ENCODE assay signal across 26 mouse cellular contexts in genomic region chr3:108886934-108887617, GRCm38 (mm10). TPM values are rescaled to one million over a fixed set of nuclear protein-coding genes. Genes with fewer than 3 reads are reported as not detected.
DNase-seq lines count a peak whose midpoint lies in the region; ATAC-seq and TF ChIP-seq lines count a peak whose summit lies in the region.
"Had no signal": no experiment of that assay in that cellular context is flagged by ENCODE, and none has a peak within 500 bp of the region (broad histone marks: within the 10 kb centered on the region; RNA-seq: fewer than 3 reads in every experiment).

No protein-coding gene starts in this region.

- WGBS in heart, embryonic 16.5 days: 68% methylated on average over 12 of the region's 12 CpGs
- 65% methylated on average over 12 of the region's 12 CpGs for WGBS in lung, embryonic 14.5 days
- 71% methylated on average over 12 of the region's 12 CpGs for WGBS in lung, postnatal 0 days
- 60% methylated on average over 12 of the region's 12 CpGs for WGBS in stomach, embryonic 14.5 days
- 66% methylated on average over 12 of the region's 12 CpGs for WGBS in stomach, postnatal 0 days

- H3K4me1 ChIP-seq in heart, embryonic 16.5 days (ENCODE audit: control insufficient read depth, insufficient read depth, low read length): peaks cover 23% of the 10 kb centered on the region
- H3K4me1 ChIP-seq in lung, embryonic 14.5 days (ENCODE audit: insufficient read depth): peaks cover 7% of the 10 kb centered on the region; the same call in 1 of the 2 replicates
- H3K4me1 ChIP-seq in lung, postnatal 0 days (ENCODE audit: insufficient read depth, low read depth, low read length): no peaks in the 10 kb centered on the region
- no peaks in the 10 kb centered on the region for H3K4me1 ChIP-seq in stomach, embryonic 14.5 days (ENCODE audit: control insufficient read depth, insufficient read depth, low read length)
- no peaks in the 10 kb centered on the region for H3K4me1 ChIP-seq in stomach, postnatal 0 days (replicated peaks; ENCODE audit: control insufficient read depth, insufficient read depth)

- DNase-seq in heart, postnatal 4 days: no peak
- no peak for DNase-seq in lung, embryonic 14.5 days
- DNase-seq in lung, postnatal 0 days (ENCODE audit: low spot score): no peak
- no peak for DNase-seq in stomach, postnatal 0 days (ENCODE audit: low spot score)
- DNase-seq in right cerebral cortex, adult 18-20 months: no peak
- DNase-seq: adrenal gland, adult 8-10 months; cerebellum, adult 9-10 months; kidney, adult 18-20 months; liver, embryonic 13.5 days; right cerebral cortex, postnatal 14 days had no signal

- H3K27me3 ChIP-seq in heart, embryonic 16.5 days (ENCODE audit: control insufficient read depth, insufficient read depth, low read length): no peaks in the 10 kb centered on the region
- no peaks in the 10 kb centered on the region for H3K27me3 ChIP-seq in lung, embryonic 14.5 days (ENCODE audit: insufficient read depth, low read length)
- no peaks in the 10 kb centered on the region for H3K27me3 ChIP-seq in lung, postnatal 0 days (replicated peaks; ENCODE audit: insufficient read depth, low read length)
- no peaks in the 10 kb centered on the region for H3K27me3 ChIP-seq in stomach, embryonic 14.5 days (ENCODE audit: control insufficient read depth, insufficient read depth, low read length)
- no peaks in the 10 kb centered on the region for H3K27me3 ChIP-seq in stomach, postnatal 0 days (ENCODE audit: control insufficient read depth, insufficient read depth, low read length)
- H3K27me3 ChIP-seq: liver, embryonic 13.5 days; megakaryocyte, embryonic 14.5 days; neural tube, embryonic 12.5 days had no signal

- H3K9me3 ChIP-seq in heart, embryonic 16.5 days (replicated peaks; ENCODE audit: control insufficient read depth, low read length): no peaks in the 10 kb centered on the region
- H3K9me3 ChIP-seq in lung, embryonic 14.5 days (ENCODE audit: low read depth, low read length): no peaks in the 10 kb centered on the region
- H3K9me3 ChIP-seq in lung, postnatal 0 days (ENCODE audit: low read length): no peaks in the 10 kb centered on the region
- H3K9me3 ChIP-seq in stomach, embryonic 14.5 days (ENCODE audit: control insufficient read depth, low read depth, low read length): no peaks in the 10 kb centered on the region
- no peaks in the 10 kb centered on the region for H3K9me3 ChIP-seq in stomach, postnatal 0 days (ENCODE audit: control insufficient read depth, low read length)
- H3K9me3 ChIP-seq: embryonic facial prominence, embryonic 10.5 days; liver, embryonic 13.5 days; megakaryocyte, embryonic 14.5 days; neural tube, embryonic 12.5 days had no signal

- no peak for TF ChIP-seq EP300 in lung, postnatal 0 days (IDR thresholded peaks at IDR 0.05)
- no peak for TF ChIP-seq EP300 in stomach, postnatal 0 days (optimal IDR thresholded peaks at IDR 0.05)

- H3K27ac ChIP-seq in heart, embryonic 16.5 days (ENCODE audit: low read length): peak overlapping the region; percentile 82
- H3K27ac ChIP-seq in lung, embryonic 14.5 days (ENCODE audit: low read depth): peak overlapping the region; percentile 89; the same call in 1 of the 2 replicates
- H3K27ac ChIP-seq in lung, postnatal 0 days (ENCODE audit: low read length): no peak overlapping the region
- H3K27ac ChIP-seq in stomach, embryonic 14.5 days (ENCODE audit: low read length): peak overlapping the region; percentile 39; the same call in 1 of the 2 replicates
- no peak overlapping the region for H3K27ac ChIP-seq in stomach, postnatal 0 days (replicated peaks)
- H3K27ac ChIP-seq: hindbrain, embryonic 14.5 days; kidney, postnatal 0 days had no signal

- H3K4me3 ChIP-seq in heart, embryonic 16.5 days (ENCODE audit: low read length): no peak overlapping the region
- H3K4me3 ChIP-seq in lung, embryonic 14.5 days (ENCODE audit: low read depth, low read length): no peak overlapping the region
- no peak overlapping the region for H3K4me3 ChIP-seq in lung, postnatal 0 days (ENCODE audit: low read depth, low read length)
- no peak overlapping the region for H3K4me3 ChIP-seq in stomach, embryonic 14.5 days (ENCODE audit: low read depth, low read length)
- no peak overlapping the region for H3K4me3 ChIP-seq in stomach, postnatal 0 days (ENCODE audit: low read depth, low read length)
- H3K4me3 ChIP-seq: embryonic facial prominence, embryonic 10.5 days; liver, embryonic 13.5 days; neural tube, embryonic 12.5 days had no signal

- no peak for TF ChIP-seq CTCF in lung, embryonic 14.5 days (IDR thresholded peaks at IDR 0.05; ENCODE audit: low read depth)
- TF ChIP-seq CTCF in lung, postnatal 0 days (IDR thresholded peaks at IDR 0.05): no peak
- no peak for TF ChIP-seq CTCF in stomach, postnatal 0 days (IDR thresholded peaks at IDR 0.05; ENCODE audit: low read depth)

- ATAC-seq in heart, embryonic 16.5 days (replicated peaks; ENCODE audit: extremely low read depth, insufficient read depth, low FRiP score): no peak
- no peak for ATAC-seq in lung, embryonic 14.5 days (ENCODE audit: insufficient read depth)
- no peak for ATAC-seq in lung, postnatal 0 days
- no peak for ATAC-seq in stomach, embryonic 14.5 days (ENCODE audit: insufficient number of reproducible peaks, insufficient read depth, low FRiP score, low read depth)
- no peak for ATAC-seq in stomach, postnatal 0 days (ENCODE audit: low FRiP score, low TSS enrichment)

- no peaks in the 10 kb centered on the region for H3K36me3 ChIP-seq in heart, embryonic 16.5 days (ENCODE audit: control insufficient read depth, insufficient read depth)
- no peaks in the 10 kb centered on the region for H3K36me3 ChIP-seq in lung, embryonic 14.5 days (ENCODE audit: insufficient read depth)
- H3K36me3 ChIP-seq in lung, postnatal 0 days (ENCODE audit: insufficient read depth, low read length): no peaks in the 10 kb centered on the region
- no peaks in the 10 kb centered on the region for H3K36me3 ChIP-seq in stomach, embryonic 14.5 days (ENCODE audit: control insufficient read depth, insufficient read depth, low read length)
- H3K36me3 ChIP-seq in stomach, postnatal 0 days (ENCODE audit: control insufficient read depth, insufficient read depth, low read length): no peaks in the 10 kb centered on the region
- H3K36me3 ChIP-seq: embryonic facial prominence, embryonic 10.5 days; liver, embryonic 13.5 days; neural tube, embryonic 12.5 days had no signal

- no peak overlapping the region for H3K9ac ChIP-seq in heart, embryonic 16.5 days (ENCODE audit: low read length)
- no peak overlapping the region for H3K9ac ChIP-seq in lung, embryonic 14.5 days
- no peak overlapping the region for H3K9ac ChIP-seq in lung, postnatal 0 days (replicated peaks; ENCODE audit: low read depth)
- no peak overlapping the region for H3K9ac ChIP-seq in stomach, embryonic 14.5 days (replicated peaks; ENCODE audit: low read depth, low read length)
- no peak overlapping the region for H3K9ac ChIP-seq in stomach, postnatal 0 days (ENCODE audit: low read length)
- H3K9ac ChIP-seq: hindbrain, embryonic 14.5 days; liver, embryonic 13.5 days; neural tube, embryonic 12.5 days had no signal

- no peak overlapping the region for H3K4me2 ChIP-seq in heart, embryonic 16.5 days (ENCODE audit: low read depth, low read length)
- H3K4me2 ChIP-seq in lung, embryonic 14.5 days: no peak overlapping the region
- H3K4me2 ChIP-seq in lung, postnatal 0 days (replicated peaks; ENCODE audit: low read depth, low read length): no peak overlapping the region
- H3K4me2 ChIP-seq in stomach, embryonic 14.5 days (replicated peaks; ENCODE audit: low read depth, low read length): no peak overlapping the region
- no peak overlapping the region for H3K4me2 ChIP-seq in stomach, postnatal 0 days (replicated peaks; ENCODE audit: low read depth)
- H3K4me2 ChIP-seq: hindbrain, embryonic 14.5 days; liver, embryonic 13.5 days; neural tube, embryonic 12.5 days had no signal

RNA-seq across cellular contexts. Expression of gene Fndc7, which starts 2.7 kb away (rescaled TPM):
- polyA plus RNA-seq in heart, embryonic 16.5 days (2015; fragmentation: Nextera tagmentation; extraction: Ambion mirVana): 0.10 and 0.21 TPM in 2 replicates
- under 1 TPM; 0.09 to 0.14 TPM for total RNA-seq in heart, postnatal 4 days (2021)
- 0.12 and 0.59 TPM in 2 replicates for polyA plus RNA-seq in lung, embryonic 14.5 days (2014; fragmentation: Nextera tagmentation; extraction: Ambion mirVana)
- 1.7 and 1.9 TPM in 2 replicates for polyA plus RNA-seq in lung, postnatal 0 days (2015; fragmentation: Nextera tagmentation; extraction: Ambion mirVana)
- not detected in 2 replicates for polyA plus RNA-seq in stomach, embryonic 14.5 days (2014; fragmentation: Nextera tagmentation; extraction: Ambion mirVana)
- polyA plus RNA-seq in stomach, postnatal 0 days (2015; fragmentation: Nextera tagmentation; extraction: Ambion mirVana): 0.28 and 0.67 TPM in 2 replicates
- total RNA-seq: gastrocnemius, adult 18-20 months had no signal
- polyA plus RNA-seq: forebrain, embryonic 11.5 days; hindbrain, embryonic 14.5 days; kidney, postnatal 0 days; limb, embryonic 11.5 days had no signal

RNA-seq across cellular contexts. Expression of gene Prpf38b, which starts 24.5 kb away (rescaled TPM):
- 49.9 and 60.6 TPM in 2 replicates for polyA plus RNA-seq in heart, embryonic 16.5 days (2015; fragmentation: Nextera tagmentation; extraction: Ambion mirVana)
- 10 to 100 TPM; 31.8 to 36.2 TPM for total RNA-seq in heart, postnatal 4 days (2021)
- 65.8 and 72.0 TPM in 2 replicates for polyA plus RNA-seq in lung, embryonic 14.5 days (2014; fragmentation: Nextera tagmentation; extraction: Ambion mirVana)
- polyA plus RNA-seq in lung, postnatal 0 days (2015; fragmentation: Nextera tagmentation; extraction: Ambion mirVana): 42.5 and 48.7 TPM in 2 replicates
- polyA plus RNA-seq in stomach, embryonic 14.5 days (2014; fragmentation: Nextera tagmentation; extraction: Ambion mirVana): 73.7 and 77.1 TPM in 2 replicates
- 26.1 and 31.1 TPM in 2 replicates for polyA plus RNA-seq in stomach, postnatal 0 days (2015; fragmentation: Nextera tagmentation; extraction: Ambion mirVana)

RNA-seq across cellular contexts. Expression of gene Stxbp3, which starts 46.8 kb away (rescaled TPM):
- polyA plus RNA-seq in heart, embryonic 16.5 days (2015; fragmentation: Nextera tagmentation; extraction: Ambion mirVana): 32.2 and 33.1 TPM in 2 replicates
- total RNA-seq in heart, postnatal 4 days (2021): 10 to 100 TPM; 30.6 to 31.7 TPM
- 33.8 and 35.0 TPM in 2 replicates for polyA plus RNA-seq in lung, embryonic 14.5 days (2014; fragmentation: Nextera tagmentation; extraction: Ambion mirVana)
- 58.1 and 60.6 TPM in 2 replicates for polyA plus RNA-seq in lung, postnatal 0 days (2015; fragmentation: Nextera tagmentation; extraction: Ambion mirVana)
- polyA plus RNA-seq in stomach, embryonic 14.5 days (2014; fragmentation: Nextera tagmentation; extraction: Ambion mirVana): 41.4 and 43.6 TPM in 2 replicates
- polyA plus RNA-seq in stomach, postnatal 0 days (2015; fragmentation: Nextera tagmentation; extraction: Ambion mirVana): 38.6 and 39.3 TPM in 2 replicates

RNA-seq across cellular contexts. Expression of gene Henmt1, which starts 52.6 kb away (rescaled TPM):
- polyA plus RNA-seq in heart, embryonic 16.5 days (2015; fragmentation: Nextera tagmentation; extraction: Ambion mirVana): 0.22 and 0.39 TPM in 2 replicates
- not detected for total RNA-seq in heart, postnatal 4 days (2021)
- polyA plus RNA-seq in lung, embryonic 14.5 days (2014; fragmentation: Nextera tagmentation; extraction: Ambion mirVana): 0.28 and 0.63 TPM in 2 replicates
- 0.23 and 0.30 TPM in 2 replicates for polyA plus RNA-seq in lung, postnatal 0 days (2015; fragmentation: Nextera tagmentation; extraction: Ambion mirVana)
- 0.43 and 0.78 TPM in 2 replicates for polyA plus RNA-seq in stomach, embryonic 14.5 days (2014; fragmentation: Nextera tagmentation; extraction: Ambion mirVana)
- polyA plus RNA-seq in stomach, postnatal 0 days (2015; fragmentation: Nextera tagmentation; extraction: Ambion mirVana): 0.15 and 0.25 TPM in 2 replicates
- total RNA-seq: common myeloid progenitor, adult 5-6 weeks; gastrocnemius, adult 18-20 months; gastrocnemius, postnatal 4 days had no signal

RNA-seq across cellular contexts. Expression of gene Gm9857, which starts 53.2 kb away (rescaled TPM):
- not detected in 2 replicates for polyA plus RNA-seq in heart, embryonic 16.5 days (2015; fragmentation: Nextera tagmentation; extraction: Ambion mirVana)
- not detected for total RNA-seq in heart, postnatal 4 days (2021)
- polyA plus RNA-seq in lung, embryonic 14.5 days (2014; fragmentation: Nextera tagmentation; extraction: Ambion mirVana): not detected in 2 replicates
- polyA plus RNA-seq in lung, postnatal 0 days (2015; fragmentation: Nextera tagmentation; extraction: Ambion mirVana): not detected in 2 replicates
- not detected in 2 replicates for polyA plus RNA-seq in stomach, embryonic 14.5 days (2014; fragmentation: Nextera tagmentation; extraction: Ambion mirVana)
- polyA plus RNA-seq in stomach, postnatal 0 days (2015; fragmentation: Nextera tagmentation; extraction: Ambion mirVana): not detected in 2 replicates
- total RNA-seq: adrenal gland, adult 8-10 months; common myeloid progenitor, adult 5-6 weeks; gastrocnemius, adult 18-20 months; gastrocnemius, postnatal 4 days; layer of hippocampus, postnatal 14 days had no signal
- polyA plus RNA-seq: embryonic facial prominence, embryonic 10.5 days; forebrain, embryonic 11.5 days; hindbrain, embryonic 14.5 days; kidney, postnatal 0 days; limb, embryonic 11.5 days; liver, embryonic 13.5 days; neural tube, embryonic 12.5 days; spleen, adult 2 months; stomach, embryonic 16.5 days; thymus, postnatal 0 days had no signal

Comparison
In these comparisons a context has a peak if more than half of its experiments do, and no peak if none do; other contexts are left out.
1. H3K27ac ChIP-seq: peak in heart, embryonic 16.5 days (single experiment), lung, embryonic 14.5 days (single experiment) and stomach, embryonic 14.5 days (single experiment); none in lung, postnatal 0 days (single experiment) and stomach, postnatal 0 days (single experiment).